Mouse (Mus musculus) large intestine, adult 2 months (tissue): ENCODE results near the gene Gm17324. TPM values are rescaled to one million over a fixed set of nuclear protein-coding genes. Genes with fewer than 3 reads are reported as not detected.

Experiments used
- polyA plus RNA-seq: library from polyadenylated mRNA; depleted of rRNA; stranded (reverse); fragments of >200 nt; gene quantifications from 2 replicates; pipeline ENCODE4 v1.2.3, GENCODE M21; 2012; rRNA removed

The Gm17324 gene
- polyA plus RNA-seq, 1 experiment: not detected

Other genes starting within 250 kb of the Gm17324 start
- 13.2 and 27.3 TPM in 2 replicates for gene Gsta1, start 218.1 kb downstream of the Gm17324 start, polyA plus RNA-seq
- 1.1 and 3.2 TPM in 2 replicates for gene Gm3776, start 191.7 kb downstream of the Gm17324 start, polyA plus RNA-seq
- gene Gm10639, start 158.9 kb downstream of the Gm17324 start, polyA plus RNA-seq: 0.10 and 0.38 TPM in 2 replicates
- not detected in 2 replicates for gene Omt2a, start 134.0 kb downstream of the Gm17324 start, polyA plus RNA-seq
- gene Omt2b, start 121.2 kb downstream of the Gm17324 start, polyA plus RNA-seq: not detected in 2 replicates
- gene Gsta2, start 93.0 kb downstream of the Gm17324 start, polyA plus RNA-seq: 0.19 TPM in 1 of 2 replicates, not detected in the other
- not detected in 2 replicates for gene Dppa5a, start 80.6 kb downstream of the Gm17324 start, polyA plus RNA-seq
- gene Ooep, start 70.1 kb downstream of the Gm17324 start, polyA plus RNA-seq: 0.11 TPM in 1 of 2 replicates, not detected in the other
- gene Ddx43, start 53.0 kb downstream of the Gm17324 start, polyA plus RNA-seq: 0.04 TPM in 1 of 2 replicates, not detected in the other
- 1.2 TPM in 2 replicates for gene Cgas, start 5.5 kb downstream of the Gm17324 start, polyA plus RNA-seq
- gene Mto1, start 578 bp downstream of the Gm17324 start, polyA plus RNA-seq: 9.1 and 10.3 TPM in 2 replicates
- 3,812 and 3,859 TPM in 2 replicates for gene Eef1a1, start 40.4 kb upstream of the Gm17324 start, polyA plus RNA-seq
- 8.3 and 18.0 TPM in 2 replicates for gene Slc17a5, start 139.3 kb upstream of the Gm17324 start, polyA plus RNA-seq
- 0.37 and 0.40 TPM in 2 replicates for gene Cd109, start 166.8 kb upstream of the Gm17324 start, polyA plus RNA-seq